Mouse (Mus musculus): ENCODE results near the gene Slc30a6.

DNA sequence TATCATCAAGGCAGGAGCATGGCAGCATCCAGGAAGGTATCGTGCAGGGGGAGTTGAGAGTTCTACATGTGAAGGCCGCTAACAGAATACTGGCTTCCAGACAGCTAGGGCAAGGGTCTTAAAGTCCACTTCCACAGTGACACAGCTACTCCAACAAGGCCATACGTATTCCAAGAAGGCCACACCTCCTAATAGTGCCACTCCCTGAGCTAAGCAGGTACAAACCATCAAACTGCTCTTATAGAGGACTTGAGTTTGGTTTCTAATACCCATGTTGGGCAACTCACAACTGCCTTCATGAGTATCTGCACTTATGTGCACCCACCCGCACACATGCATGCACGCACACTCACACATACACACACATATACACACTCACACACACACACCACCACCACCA lies 61.4 kb downstream of the Slc30a6 start:
- no peak for TF ChIP-seq POLR2A (IDR thresholded peaks at IDR 0.05; ENCODE audit: low read depth, low read length)
- no peak for TF ChIP-seq CTCF (conservative IDR thresholded peaks at IDR 0.05; ENCODE audit: insufficient read depth, insufficient read length, low read depth, low read length)
